Mouse (Mus musculus): ENCODE results near the gene Olfr1317.

The Olfr1317 gene

GRCm38 (mm10) chr2:112140029-112140428 lies at the start of gene Olfr1317:
TSS of gene Olfr1317 (plus strand) at chr2:112140329.
- no peak for DNase-seq (ENCODE audit: low read depth, low spot score)

GRCm38 (mm10) chr2:112096681-112097080 lies 43.4 kb upstream of the Olfr1317 start, which contains the start of gene Olfr1314:
TSS of gene Olfr1314 (minus strand) at chr2:112096781.
- DNase-seq (ENCODE audit: low read depth, low spot score): no peak

GRCm38 (mm10) chr2:112115340-112115739 lies 24.8 kb upstream of the Olfr1317 start, which contains the start of gene Olfr1315-ps1:
TSS of gene Olfr1315-ps1 (minus strand) at chr2:112115440.
- DNase-seq (ENCODE audit: low read depth, low spot score): no peak

DNA sequence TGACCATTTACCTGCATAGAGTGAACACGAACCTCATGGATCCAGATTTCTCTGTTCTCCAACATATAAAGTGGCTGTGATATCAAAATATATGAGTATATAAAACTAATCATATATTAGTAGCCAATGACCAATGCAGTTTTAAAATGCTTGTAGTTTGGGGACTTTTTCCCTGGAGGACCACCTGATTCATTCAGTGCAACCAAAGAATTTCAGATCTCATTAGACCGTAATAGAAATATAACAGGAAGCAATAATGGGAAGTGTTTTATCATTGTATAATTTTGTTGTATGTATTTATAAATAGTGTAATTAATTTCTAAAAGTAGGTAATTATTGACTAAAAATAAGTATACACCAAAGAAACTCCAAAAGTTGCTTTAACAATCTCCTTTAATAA lies 5.3 kb upstream of the Olfr1317 start, which contains the start of gene Olfr1316:
Gene Olfr1316, minus strand, starts transcription at position 101 of the 400 bp plus-strand sequence.
- DNase-seq (ENCODE audit: low read depth, low spot score): no peak

DNA sequence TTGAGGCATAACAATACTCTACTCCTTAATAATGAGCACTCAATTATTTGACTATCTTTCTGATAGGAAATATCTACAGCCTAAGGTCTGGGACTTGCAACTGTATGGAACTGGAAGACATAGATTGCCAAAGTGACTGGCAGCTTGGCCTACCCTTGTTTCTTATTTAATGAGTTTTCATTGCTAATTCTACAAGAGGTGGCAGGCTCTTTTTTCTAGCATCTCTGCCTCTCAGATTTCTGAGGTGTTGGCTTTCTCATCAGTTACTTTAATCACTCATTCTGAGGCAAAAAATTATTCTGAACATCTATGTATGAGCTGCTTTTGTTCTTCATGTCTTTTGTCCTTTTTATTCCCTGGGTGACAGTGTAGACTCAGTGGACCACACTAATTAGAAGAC lies 13.8 kb downstream of the Olfr1317 start, which contains the start of gene Olfr1318:
Gene Olfr1318, plus strand, starts transcription at position 301 of the 400 bp plus-strand sequence.
- no peak for DNase-seq (ENCODE audit: low read depth, low spot score)
